Mouse (Mus musculus) right cerebral cortex, postnatal 36 days (tissue): ENCODE data around the gene Zfp607b.

Experiments
- DNase-seq, 2 experiments: peaks; one replicate each; pipeline ENCODE4 v3.0.0; 2022; ENCODE audit warnings: low spot score in 2 of 2, mixed read lengths in 1 of 2

Gene Zfp607b

DNA sequence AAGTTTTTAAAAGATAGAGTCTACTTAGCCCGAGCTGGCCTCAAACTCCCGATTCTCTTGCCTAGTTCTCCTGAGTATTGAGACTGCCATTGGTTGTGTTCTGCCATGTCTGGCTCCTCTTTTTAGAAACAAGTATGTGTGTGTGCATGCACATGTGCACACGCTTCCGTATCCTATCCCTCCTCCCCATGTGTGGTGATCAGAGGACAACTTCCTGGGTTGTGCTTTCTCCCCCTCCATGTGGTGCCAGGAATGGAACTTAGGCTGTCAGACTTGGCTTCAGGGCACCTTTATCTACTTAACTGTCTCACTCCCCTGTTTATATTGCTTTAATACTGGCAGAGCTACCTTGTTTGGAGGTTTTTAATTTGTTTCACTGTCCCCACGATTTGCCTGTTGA, 3.9 kb upstream of the Zfp607b start:
- no peak for DNase-seq

DNA sequence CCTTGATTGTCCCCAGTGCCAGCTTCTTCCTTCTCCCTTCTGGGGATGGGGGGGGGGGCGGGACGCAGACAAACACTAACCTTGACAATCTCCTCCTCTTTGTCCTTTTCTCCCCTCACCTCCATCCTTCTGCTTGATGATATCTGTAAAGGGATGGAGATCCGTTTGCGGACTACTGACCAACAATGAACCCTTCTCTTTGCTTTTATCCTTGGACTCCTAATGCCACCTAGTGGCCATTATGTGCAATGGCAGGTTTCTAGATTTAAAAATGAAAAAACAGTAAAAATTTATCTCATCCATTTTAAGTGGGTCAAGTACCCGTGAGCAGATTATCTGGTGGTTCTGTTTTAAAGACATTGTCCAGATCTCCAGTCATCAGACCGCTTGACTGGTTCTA, 3.5 kb upstream of the Zfp607b start:
- DNase-seq = no peak

DNA sequence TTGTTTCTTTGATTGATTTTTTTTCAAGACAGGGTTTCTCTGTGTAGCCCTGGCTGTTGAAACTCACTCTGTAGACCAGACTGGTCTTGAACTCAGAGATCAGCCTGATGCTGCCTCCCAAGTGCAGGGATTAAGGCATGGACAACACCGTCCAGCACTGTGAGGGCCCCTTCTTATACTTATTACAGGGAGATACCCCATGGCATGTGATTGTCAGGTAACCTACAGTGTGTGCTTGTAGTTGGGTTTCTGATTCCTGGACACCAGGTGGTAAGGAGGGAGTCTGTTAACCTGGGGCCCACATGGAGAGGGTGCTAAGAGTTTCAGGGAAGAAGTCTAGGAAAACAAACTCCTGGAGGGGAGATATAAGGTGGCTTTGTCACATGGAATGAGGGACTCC, 2.1 kb upstream of the Zfp607b start:
- DNase-seq = no peak

DNA sequence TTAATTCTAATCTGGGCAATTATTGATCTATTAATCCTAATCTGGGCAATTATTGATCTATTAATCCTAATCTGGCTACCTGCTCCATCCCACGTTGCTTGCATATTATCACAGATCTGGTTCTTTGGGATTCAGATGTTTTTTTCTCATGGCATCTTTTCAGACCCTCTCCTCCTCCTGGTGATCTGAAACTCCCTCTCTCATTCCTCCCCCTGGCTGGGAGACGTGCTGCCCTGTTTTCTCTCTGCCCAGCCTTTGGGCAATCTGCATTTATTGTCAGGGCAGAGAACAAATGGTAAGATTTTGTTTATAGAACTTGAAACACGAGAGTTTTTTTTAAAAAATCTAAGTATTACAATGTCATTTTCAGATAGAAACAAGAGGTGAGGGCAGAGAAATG, 1.3 kb upstream of the Zfp607b start:
- DNase-seq = no peak

DNA sequence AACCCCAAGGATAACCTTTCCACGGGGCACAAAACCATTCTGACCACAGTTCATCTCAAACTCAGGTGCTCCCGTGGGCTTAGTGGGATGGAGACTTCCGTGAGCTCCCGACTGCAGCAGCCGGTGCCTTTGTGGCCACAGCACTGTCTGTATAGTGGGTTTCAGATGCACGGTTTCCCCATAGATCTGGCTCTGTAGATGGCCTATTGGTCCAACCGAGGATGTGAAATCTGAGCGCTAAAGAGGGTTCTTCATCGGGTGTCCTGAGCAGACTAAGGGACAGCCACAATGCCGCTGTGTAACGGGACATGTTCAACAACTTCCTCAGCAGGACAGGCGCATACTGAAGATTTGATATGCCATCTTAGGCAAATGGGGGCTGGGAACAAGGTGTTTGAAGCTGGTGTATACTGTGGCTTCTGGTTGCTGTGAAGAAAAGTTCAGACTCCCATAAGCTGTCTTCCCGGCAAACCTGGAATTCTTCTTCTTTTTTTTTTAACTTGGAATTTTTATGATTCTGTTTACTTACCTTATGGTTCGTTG, 823 bp upstream of the Zfp607b start:
- no peak for DNase-seq

DNA sequence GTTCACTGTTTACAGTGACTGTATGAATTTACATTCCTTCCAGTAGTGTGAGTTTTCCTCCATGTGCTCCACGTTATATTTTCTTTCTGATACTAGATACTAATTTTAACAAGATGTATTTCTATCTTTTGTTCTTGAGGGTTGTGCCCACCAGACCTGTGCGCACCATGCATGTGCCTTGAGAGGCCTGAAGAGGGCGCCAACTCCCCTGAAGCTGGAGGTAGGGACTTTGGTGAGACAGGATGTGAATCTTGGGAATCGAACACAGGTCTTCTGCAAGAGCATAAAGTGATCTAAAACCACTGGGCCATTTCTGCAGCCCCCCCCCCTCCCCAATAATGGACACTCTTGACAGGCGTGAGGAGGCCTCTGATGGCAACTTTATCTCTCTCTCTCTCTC, 1.9 kb downstream of the Zfp607b start:
- no peak for DNase-seq

- DNase-seq = no peak
These were observed 7.6 kb downstream of the Zfp607b start for GRCm38 (mm10) chr7:27696711-27697110.

GRCm38 (mm10) chr7:27710402-27710801, 21.3 kb downstream of the Zfp607b start:
- DNase-seq = no peak

DNA sequence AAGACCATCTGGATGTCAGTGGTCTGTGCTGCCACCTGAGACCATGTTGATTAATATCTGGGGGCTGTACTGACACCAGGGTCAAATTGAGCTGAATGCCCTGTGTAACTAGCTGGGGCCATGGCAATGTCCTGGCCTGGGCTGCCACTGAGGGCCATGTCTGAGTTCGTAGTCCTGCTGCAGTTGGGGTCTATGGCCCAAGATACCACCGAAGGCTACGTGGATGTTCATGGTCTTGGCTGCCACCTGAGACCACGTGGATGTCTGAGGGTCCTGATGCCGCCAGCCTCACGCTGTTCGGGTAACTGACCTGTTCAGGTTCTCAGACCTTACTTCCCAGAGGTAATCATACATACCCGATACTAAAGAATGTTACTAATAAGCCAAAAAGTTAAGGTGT, 32.8 kb downstream of the Zfp607b start:
- no peak for DNase-seq

- no peak for DNase-seq
These were observed 36.7 kb downstream of the Zfp607b start for GRCm38 (mm10) chr7:27725566-27726538.

DNA sequence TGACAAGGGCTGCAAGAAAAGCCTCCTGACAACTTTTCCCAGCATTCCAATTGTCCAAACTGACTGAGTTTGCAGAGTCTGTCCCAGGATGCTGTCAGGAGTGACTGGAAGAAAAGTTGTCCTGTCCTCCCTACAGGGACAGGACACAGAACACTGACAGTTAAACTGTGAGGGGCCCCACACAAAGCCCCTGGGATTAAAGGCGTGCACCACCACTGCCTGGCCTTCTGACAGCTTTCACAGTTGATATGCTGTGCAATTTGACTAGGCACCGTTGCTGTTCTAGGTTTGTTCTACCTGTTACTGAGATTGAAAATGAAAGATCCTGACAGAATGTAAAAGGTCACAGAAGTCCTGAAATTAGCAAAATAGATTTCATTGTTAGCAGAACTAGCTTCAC, 38.3 kb downstream of the Zfp607b start:
- no peak for DNase-seq

GRCm38 (mm10) chr7:27731281-27731883, 42.2 kb downstream of the Zfp607b start, which contains the start of gene Zfp60:
Gene Zfp60 (plus strand): TSS chr7:27731389.
- DNase-seq = peak; percentile 84 to 88

DNA sequence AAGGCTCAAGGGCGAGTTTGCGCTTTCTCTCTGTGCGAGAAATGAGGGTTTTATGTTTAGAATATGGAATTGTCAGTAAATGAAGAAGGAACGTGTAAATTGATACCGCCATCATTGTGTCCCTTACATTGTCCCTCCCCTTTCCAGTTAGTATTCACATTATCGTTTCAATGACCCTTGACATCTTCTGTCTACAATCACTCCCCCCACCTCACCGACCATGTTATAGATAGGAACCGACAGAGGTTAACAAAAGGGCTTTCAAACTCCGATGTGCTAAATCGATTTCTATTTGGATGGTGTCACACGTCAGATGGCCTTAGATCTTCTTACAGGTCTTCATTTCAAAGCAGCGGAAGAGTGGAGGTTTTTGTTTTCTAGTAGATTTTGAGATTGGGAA, 42.8 kb downstream of the Zfp607b start:
- DNase-seq = no peak

DNA sequence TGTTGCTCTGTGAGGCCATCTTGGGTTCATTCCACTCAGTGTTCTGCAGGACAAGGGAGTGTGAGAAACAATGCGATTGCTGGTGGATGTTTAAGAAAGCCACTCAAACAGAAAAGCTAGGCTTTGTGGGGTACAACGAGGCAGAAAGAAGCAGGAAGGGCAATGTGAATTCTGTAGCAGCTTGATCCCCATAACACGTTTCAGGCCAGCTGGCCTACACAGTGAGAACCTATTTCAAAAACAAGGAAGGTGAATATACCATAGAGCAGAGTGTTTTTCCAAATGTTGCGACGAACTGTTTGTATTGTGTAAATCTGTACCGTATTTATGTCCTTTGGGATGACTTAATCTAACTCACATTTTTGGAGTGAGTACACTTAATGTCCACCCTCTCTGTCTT, 43.4 kb downstream of the Zfp607b start:
- DNase-seq = no peak

DNA sequence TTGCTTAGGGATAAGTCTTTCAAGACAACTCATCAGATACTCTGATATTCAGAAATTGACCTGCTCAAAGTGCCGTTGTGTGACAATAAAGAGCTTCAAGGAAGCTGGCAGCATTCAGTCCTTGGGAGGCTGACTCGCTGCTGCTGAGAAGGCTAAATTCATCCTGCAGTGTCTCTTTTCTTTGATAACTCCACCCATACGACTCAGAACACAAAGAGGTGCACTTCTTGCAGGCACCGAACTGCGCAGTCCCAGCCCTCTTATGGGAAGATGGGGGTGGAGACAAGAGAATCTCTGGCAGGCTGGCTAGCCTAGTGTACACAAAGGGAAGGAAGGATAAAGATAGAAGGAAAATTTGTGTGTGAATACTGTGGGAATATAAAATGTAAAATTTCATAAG, 46.3 kb downstream of the Zfp607b start:
- no peak for DNase-seq
